Mouse (Mus musculus): ENCODE measurements around the gene Glis3. TPM values are rescaled to one million over a fixed set of nuclear protein-coding genes. Genes with fewer than 3 reads are reported as not detected.

Gene Glis3
- polyA plus RNA-seq, 1 experiment from 2014 or later, result 2.6 TPM

GRCm38 (mm10) chr19:28289457-28289856 is 390.4 kb downstream of the Glis3 start:
- Histone ChIP-seq H3K27me3 (ENCODE audit: low read depth, poor library complexity, severe bottlenecking) (no peaks in the 10 kb centered on the region), H3K4me1 (no peaks in the 10 kb centered on the region), H3K36me3 (no peaks in the 10 kb centered on the region), H3K4me3 (no peak overlapping the region), H3K9me3 (replicated peaks) (no peaks in the 10 kb centered on the region), H3K27ac (no peak overlapping the region)
- 86% methylated on average over 4 of the region's 4 CpGs for WGBS
- DNase-seq (ENCODE audit: low spot score), result no peak

DNA sequence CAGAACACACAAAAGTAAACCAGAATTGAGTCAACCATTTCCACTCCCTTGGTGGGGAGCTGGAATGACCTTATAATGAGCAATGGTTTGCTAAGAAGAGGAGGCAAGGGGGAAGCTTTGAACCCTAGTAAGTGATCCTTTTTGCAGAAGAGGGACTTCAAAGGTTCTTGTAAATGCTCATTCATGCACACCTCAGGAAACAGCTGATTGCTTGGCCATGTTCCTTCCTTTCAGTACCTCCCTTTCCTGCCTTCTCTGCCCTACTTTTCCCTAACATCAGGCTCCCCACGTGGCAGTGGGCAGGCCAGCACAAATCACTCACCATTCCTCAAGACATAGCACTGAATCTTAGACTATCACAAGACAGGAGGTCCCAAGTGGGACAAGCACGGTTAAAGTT is 392.4 kb downstream of the Glis3 start:
- H3K4me1 ChIP-seq, result peaks cover 10% of the 10 kb centered on the region
- no peak for DNase-seq (ENCODE audit: low spot score)
- no peaks in the 10 kb centered on the region for H3K9me3 ChIP-seq (replicated peaks)
- 40% methylated on average over 2 of the region's 2 CpGs for WGBS
- H3K4me3 ChIP-seq, result no peak overlapping the region
- H3K27ac ChIP-seq, result no peak overlapping the region
- H3K36me3 ChIP-seq, result no peaks in the 10 kb centered on the region
- H3K27me3 ChIP-seq (ENCODE audit: low read depth, poor library complexity, severe bottlenecking), result no peaks in the 10 kb centered on the region

GRCm38 (mm10) chr19:28284098-28284569 is 395.7 kb downstream of the Glis3 start:
- no peak for DNase-seq (ENCODE audit: low spot score)
- Histone ChIP-seq H3K27me3 (ENCODE audit: low read depth, poor library complexity, severe bottlenecking) (no peaks in the 10 kb centered on the region), H3K4me1 (peaks cover 10% of the 10 kb centered on the region), H3K36me3 (no peaks in the 10 kb centered on the region), H3K4me3 (no peak overlapping the region), H3K27ac (no peak overlapping the region), H3K9me3 (replicated peaks) (no peaks in the 10 kb centered on the region)
- WGBS, result 89% methylated on average over 7 of the region's 7 CpGs

DNA sequence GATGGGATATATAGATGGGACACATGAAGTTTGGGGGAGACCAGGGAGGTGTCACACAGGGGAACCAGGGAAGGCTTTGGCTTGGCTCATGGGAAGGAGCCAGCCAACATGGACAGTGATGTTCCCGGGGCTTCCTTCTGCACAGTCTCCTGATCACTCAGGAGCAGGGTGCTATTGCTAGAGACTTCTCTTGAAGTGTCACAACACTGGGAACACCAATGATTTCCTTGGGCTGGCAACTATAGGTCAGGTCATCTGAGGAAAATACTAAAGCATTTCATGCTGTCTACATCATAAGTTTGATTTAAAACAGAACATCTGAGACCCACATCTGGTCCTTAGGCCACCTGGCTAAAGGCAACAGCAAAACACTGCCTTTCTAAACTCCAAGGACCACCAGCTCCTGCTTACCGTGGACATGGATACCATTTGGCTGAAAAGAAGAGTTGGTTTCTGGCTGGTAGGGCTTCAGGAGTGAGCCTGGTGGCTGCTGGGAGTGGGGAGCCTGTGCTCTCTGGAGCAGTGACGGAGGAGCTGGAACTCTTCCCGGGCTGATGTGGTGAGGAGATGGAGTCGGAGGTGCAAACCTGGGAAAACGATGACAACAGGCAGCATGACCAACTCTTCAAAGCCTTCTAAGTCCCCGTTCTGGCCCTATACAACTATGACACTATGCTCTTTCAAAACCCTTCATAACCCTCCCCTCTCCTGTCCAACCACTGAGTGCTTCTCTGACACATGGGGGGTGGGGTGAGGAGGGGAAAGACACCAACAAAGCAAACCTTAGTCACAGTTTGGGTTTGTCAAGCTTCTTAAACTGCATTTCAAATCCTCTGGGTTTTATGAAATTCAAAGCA is 396.4 kb downstream of the Glis3 start:
- Histone ChIP-seq H3K9me3 (replicated peaks) (no peaks in the 10 kb centered on the region), H3K4me1 (peaks cover 10% of the 10 kb centered on the region), H3K36me3 (no peaks in the 10 kb centered on the region), H3K27me3 (ENCODE audit: low read depth, poor library complexity, severe bottlenecking) (no peaks in the 10 kb centered on the region), H3K4me3 (no peak overlapping the region), H3K27ac (peak overlapping the region; percentile 25; the same call in 1 of the 2 replicates)
- 89% methylated on average over 7 of the region's 7 CpGs for WGBS
- DNase-seq (ENCODE audit: low spot score), result no peak

GRCm38 (mm10) chr19:28281405-28281804 is 398.5 kb downstream of the Glis3 start:
- 84% methylated on average over 4 of the region's 4 CpGs for WGBS
- Histone ChIP-seq H3K4me3 (no peak overlapping the region), H3K4me1 (peaks cover 10% of the 10 kb centered on the region), H3K36me3 (no peaks in the 10 kb centered on the region), H3K27ac (no peak overlapping the region), H3K9me3 (replicated peaks) (no peaks in the 10 kb centered on the region), H3K27me3 (ENCODE audit: low read depth, poor library complexity, severe bottlenecking) (no peaks in the 10 kb centered on the region)
- DNase-seq (ENCODE audit: low spot score), result no peak

GRCm38 (mm10) chr19:28277104-28277503 is 402.8 kb downstream of the Glis3 start:
- H3K27ac ChIP-seq, result no peak overlapping the region

DNA sequence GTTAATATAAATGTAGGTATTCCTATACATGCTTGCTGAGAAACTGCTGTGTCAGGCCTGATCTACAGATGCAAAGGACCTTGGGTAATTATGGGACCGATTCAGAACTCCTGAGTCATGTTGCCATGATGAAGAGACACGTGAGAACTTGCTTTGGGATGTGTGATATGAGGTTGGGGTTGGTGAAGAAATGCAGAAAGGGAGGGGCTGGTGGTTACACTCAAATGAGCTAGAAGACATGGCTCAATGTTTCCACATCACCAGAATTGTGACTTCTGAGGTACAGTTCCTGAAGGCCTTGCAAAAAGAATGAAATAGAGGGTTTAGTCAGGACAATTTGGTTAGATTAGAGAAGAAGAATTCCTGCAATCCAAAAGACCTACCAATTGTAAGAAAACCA is 405.4 kb downstream of the Glis3 start:
- H3K4me1 ChIP-seq, result no peaks in the 10 kb centered on the region
- H3K27me3 ChIP-seq (ENCODE audit: low read depth, poor library complexity, severe bottlenecking), result no peaks in the 10 kb centered on the region
- 90% methylated on average over 2 of the region's 2 CpGs for WGBS
- no peak overlapping the region for H3K4me3 ChIP-seq
- H3K36me3 ChIP-seq, result no peaks in the 10 kb centered on the region
- no peak overlapping the region for H3K27ac ChIP-seq
- no peaks in the 10 kb centered on the region for H3K9me3 ChIP-seq (replicated peaks)
- no peak for DNase-seq (ENCODE audit: low spot score)

More at GRCm38 (mm10) chr19:28277104-28277503, 402.8 kb downstream of the Glis3 start:
- Histone ChIP-seq H3K36me3 (no peaks in the 10 kb centered on the region), H3K4me1 (no peaks in the 10 kb centered on the region), H3K9me3 (replicated peaks) (no peaks in the 10 kb centered on the region), H3K27me3 (ENCODE audit: low read depth, poor library complexity, severe bottlenecking) (no peaks in the 10 kb centered on the region), H3K4me3 (no peak overlapping the region)
- no peak for DNase-seq (ENCODE audit: low spot score)
- 92% methylated on average over 2 of the region's 2 CpGs for WGBS

- Histone ChIP-seq H3K4me1 (no peaks in the 10 kb centered on the region), H3K27ac (no peak overlapping the region), H3K9me3 (replicated peaks) (no peaks in the 10 kb centered on the region), H3K36me3 (no peaks in the 10 kb centered on the region), H3K4me3 (no peak overlapping the region), H3K27me3 (ENCODE audit: low read depth, poor library complexity, severe bottlenecking) (no peaks in the 10 kb centered on the region)
- 85% methylated on average over 4 of the region's 4 CpGs for WGBS
- no peak for DNase-seq (ENCODE audit: low spot score)
Measured at GRCm38 (mm10) chr19:28273946-28274345, 405.9 kb downstream of the Glis3 start.

DNA sequence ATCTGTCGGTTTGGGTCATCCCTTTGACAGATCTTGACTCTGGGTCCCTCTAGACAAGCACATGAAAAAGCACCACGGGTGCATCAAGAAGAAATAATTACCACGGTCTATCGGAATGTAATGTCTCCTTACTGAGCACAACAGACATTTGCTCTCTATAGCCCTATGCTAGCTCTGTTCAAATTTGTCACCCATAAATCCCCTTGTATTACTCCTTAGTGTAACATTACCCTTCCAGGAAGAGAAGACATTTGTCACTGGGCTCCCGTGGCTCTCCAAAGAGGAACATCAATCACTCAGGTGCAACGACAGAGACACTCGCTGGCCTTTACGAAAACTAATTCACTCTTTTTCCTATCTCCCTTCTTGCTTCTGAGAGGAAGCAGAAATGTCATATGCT is 413.0 kb downstream of the Glis3 start:
- no peaks in the 10 kb centered on the region for H3K36me3 ChIP-seq
- no peak overlapping the region for H3K27ac ChIP-seq
- WGBS, result 67% methylated on average over 8 of the region's 8 CpGs
- DNase-seq (ENCODE audit: low spot score), result no peak
- H3K27me3 ChIP-seq (ENCODE audit: low read depth, poor library complexity, severe bottlenecking), result peaks cover 12% of the 10 kb centered on the region; the same call in 1 of the 2 replicates
- no peaks in the 10 kb centered on the region for H3K9me3 ChIP-seq (replicated peaks)
- no peaks in the 10 kb centered on the region for H3K4me1 ChIP-seq
- no peak overlapping the region for H3K4me3 ChIP-seq

GRCm38 (mm10) chr19:28265776-28266175 is 414.1 kb downstream of the Glis3 start:
- Histone ChIP-seq H3K9me3 (replicated peaks) (no peaks in the 10 kb centered on the region), H3K4me3 (no peak overlapping the region), H3K27ac (no peak overlapping the region), H3K36me3 (no peaks in the 10 kb centered on the region), H3K27me3 (ENCODE audit: low read depth, poor library complexity, severe bottlenecking) (peaks cover 12% of the 10 kb centered on the region; the same call in 1 of the 2 replicates), H3K4me1 (no peaks in the 10 kb centered on the region)
- WGBS, result 95% methylated on average over 2 of the region's 2 CpGs
- no peak for DNase-seq (ENCODE audit: low spot score)

GRCm38 (mm10) chr19:28258907-28259675 is 420.8 kb downstream of the Glis3 start:
- WGBS, result 62% methylated on average over 18 of the region's 18 CpGs
- Histone ChIP-seq H3K9me3 (replicated peaks) (no peaks in the 10 kb centered on the region), H3K4me1 (peaks cover 34% of the 10 kb centered on the region), H3K27me3 (ENCODE audit: low read depth, poor library complexity, severe bottlenecking) (peaks cover 16% of the 10 kb centered on the region; the same call in 1 of the 2 replicates), H3K4me3 (no peak overlapping the region), H3K36me3 (no peaks in the 10 kb centered on the region), H3K27ac (peak overlapping the region; percentile 57; the same call in 1 of the 2 replicates)
- DNase-seq (ENCODE audit: low spot score), result peak; percentile 44

GRCm38 (mm10) chr19:28258480-28258879 is 421.4 kb downstream of the Glis3 start:
- H3K36me3 ChIP-seq, result no peaks in the 10 kb centered on the region
- H3K4me1 ChIP-seq, result peaks cover 34% of the 10 kb centered on the region
- WGBS, result 38% methylated on average over 3 of the region's 3 CpGs
- H3K4me3 ChIP-seq, result no peak overlapping the region
- H3K9me3 ChIP-seq (replicated peaks), result no peaks in the 10 kb centered on the region
- H3K27me3 ChIP-seq (ENCODE audit: low read depth, poor library complexity, severe bottlenecking), result peaks cover 12% of the 10 kb centered on the region; the same call in 1 of the 2 replicates
- peak overlapping the region; percentile 75 for H3K27ac ChIP-seq
- DNase-seq (ENCODE audit: low spot score), result peak; percentile 55

GRCm38 (mm10) chr19:28247345-28247744 is 432.5 kb downstream of the Glis3 start:
- no peak overlapping the region for H3K27ac ChIP-seq
- H3K9me3 ChIP-seq (replicated peaks), result no peaks in the 10 kb centered on the region
- DNase-seq (ENCODE audit: low spot score), result no peak
- H3K27me3 ChIP-seq (ENCODE audit: low read depth, poor library complexity, severe bottlenecking), result no peaks in the 10 kb centered on the region
- H3K4me3 ChIP-seq, result no peak overlapping the region
- H3K4me1 ChIP-seq, result no peaks in the 10 kb centered on the region
- H3K36me3 ChIP-seq, result no peaks in the 10 kb centered on the region
- 90% methylated on average over 7 of the region's 7 CpGs for WGBS
